Mouse (Mus musculus): ENCODE measurements at regions not wholly inside any gene's neighbourhood (a gene's known extent, or its start where the extent isn't known, plus 50 kb on each side); places are given as distances from the start of the nearest gene placed in this dataset.
A peak's percentile ranks its signal among the peaks of the same experiment; 100 is the strongest.

DNA sequence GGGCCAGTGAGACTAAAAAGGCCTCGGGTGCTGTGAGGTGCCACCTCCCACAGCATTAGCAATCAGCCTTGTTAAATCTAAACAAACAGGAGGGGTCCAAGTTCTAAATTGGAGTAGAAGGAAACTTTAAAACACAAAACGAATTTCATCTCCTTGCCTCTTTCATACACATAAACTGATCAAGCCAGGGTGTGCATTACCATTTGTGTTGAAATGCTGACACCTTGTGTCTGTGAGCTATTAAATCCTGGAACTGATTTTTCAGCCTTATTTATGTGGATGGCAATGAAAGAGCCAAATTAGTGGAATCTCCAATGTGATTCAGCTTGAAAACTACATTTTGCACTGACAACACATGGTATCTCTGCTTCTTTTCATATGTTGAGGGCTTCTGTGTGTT lies 114.8 kb downstream of the Pcsk1 start:
- Histone ChIP-seq H3K4me3 (ENCODE audit: low read length) (no peak overlapping the region), H3K4me2 (ENCODE audit: low read depth, low read length) (no peak overlapping the region), H3K27ac (ENCODE audit: low read length) (no peak overlapping the region), H3K36me3 (ENCODE audit: control insufficient read depth, insufficient read depth, low read length) (no peaks in the 10 kb centered on the region), H3K4me1 (ENCODE audit: control insufficient read depth, insufficient read depth, low read length) (no peaks in the 10 kb centered on the region), H3K27me3 (replicated peaks; ENCODE audit: control insufficient read depth, insufficient read depth, low read length) (no peaks in the 10 kb centered on the region), H3K9me3 (ENCODE audit: control insufficient read depth, low read length) (no peaks in the 10 kb centered on the region), H3K9ac (ENCODE audit: low read depth, low read length) (no peak overlapping the region)
- WGBS: 24% methylated on average over 2 of the region's 2 CpGs
- ATAC-seq: no peak

- no peak overlapping the region for H3K9ac ChIP-seq (ENCODE audit: low read depth, low read length)
- H3K36me3 ChIP-seq (ENCODE audit: control insufficient read depth, insufficient read depth, low read length): no peaks in the 10 kb centered on the region
- H3K9me3 ChIP-seq (ENCODE audit: control insufficient read depth, low read length): no peaks in the 10 kb centered on the region
- no peaks in the 10 kb centered on the region for H3K4me1 ChIP-seq (ENCODE audit: control insufficient read depth, insufficient read depth, low read length)
- H3K27me3 ChIP-seq (replicated peaks; ENCODE audit: control insufficient read depth, insufficient read depth, low read length): no peaks in the 10 kb centered on the region
- ATAC-seq: peak; percentile 64; the same call in 1 of the 2 replicates
- H3K4me2 ChIP-seq (ENCODE audit: low read depth, low read length): no peak overlapping the region
- H3K27ac ChIP-seq (ENCODE audit: low read length): no peak overlapping the region
- no peak overlapping the region for H3K4me3 ChIP-seq (ENCODE audit: low read length)
Observed at GRCm38 (mm10) chr13:75223944-75224343, 134.3 kb downstream of the Pcsk1 start.

DNA sequence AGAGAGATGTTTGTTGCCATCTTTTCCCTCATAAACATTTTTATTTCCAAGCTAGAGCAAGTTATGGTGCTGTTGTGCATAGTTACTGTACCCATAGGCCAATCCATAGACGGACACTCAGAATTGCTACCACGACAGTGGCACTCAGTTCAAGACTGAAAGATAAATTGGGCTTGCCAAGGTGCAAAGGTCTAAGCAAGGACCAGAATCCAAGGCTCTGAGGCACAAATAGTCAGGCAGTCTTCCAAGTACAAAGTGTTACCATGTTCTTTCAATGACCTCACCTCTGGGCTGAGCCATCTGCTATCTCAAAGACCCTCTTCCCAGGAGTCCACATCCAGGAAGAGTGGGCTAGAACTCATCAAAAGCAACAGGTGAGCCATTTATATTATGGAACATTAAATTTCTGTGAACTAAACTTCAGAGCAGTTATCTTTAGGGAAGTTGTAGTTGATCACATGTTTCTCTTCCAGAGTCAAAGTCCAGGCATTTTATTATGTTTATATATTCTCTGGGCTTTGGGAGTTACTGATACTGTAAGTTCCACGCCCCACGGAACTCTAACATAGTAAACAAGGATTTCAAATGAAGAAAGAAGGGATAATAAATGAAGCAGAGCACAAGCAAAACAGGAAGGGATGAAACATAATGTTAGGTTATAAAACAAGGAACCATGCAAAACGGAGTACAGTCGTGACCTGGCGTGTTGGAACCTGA lies 136.1 kb downstream of the Pcsk1 start:
- ATAC-seq: peak; percentile 91
- 67% methylated on average over 7 of the region's 7 CpGs for WGBS

GRCm38 (mm10) chr13:75227616-75228277 lies 138.1 kb downstream of the Pcsk1 start:
- no peak overlapping the region for H3K9ac ChIP-seq (ENCODE audit: low read depth, low read length)
- no peak overlapping the region for H3K4me2 ChIP-seq (ENCODE audit: low read depth, low read length)
- H3K4me3 ChIP-seq (ENCODE audit: low read length): no peak overlapping the region
- no peaks in the 10 kb centered on the region for H3K9me3 ChIP-seq (ENCODE audit: control insufficient read depth, low read length)
- no peaks in the 10 kb centered on the region for H3K27me3 ChIP-seq (replicated peaks; ENCODE audit: control insufficient read depth, insufficient read depth, low read length)
- no peak overlapping the region for H3K27ac ChIP-seq (ENCODE audit: low read length)
- WGBS: 33% methylated on average over 5 of the region's 5 CpGs
- H3K36me3 ChIP-seq (ENCODE audit: control insufficient read depth, insufficient read depth, low read length): no peaks in the 10 kb centered on the region
- ATAC-seq: no peak
- no peaks in the 10 kb centered on the region for H3K4me1 ChIP-seq (ENCODE audit: control insufficient read depth, insufficient read depth, low read length)

More for the DNA sequence above, 136.1 kb downstream of the Pcsk1 start:
- no peak overlapping the region for H3K9ac ChIP-seq (ENCODE audit: low read depth, low read length)
- H3K9me3 ChIP-seq (ENCODE audit: control insufficient read depth, low read length): no peaks in the 10 kb centered on the region
- no peak overlapping the region for H3K4me2 ChIP-seq (ENCODE audit: low read depth, low read length)
- peak overlapping the region; percentile 23 for H3K27ac ChIP-seq (ENCODE audit: low read length)
- H3K27me3 ChIP-seq (replicated peaks; ENCODE audit: control insufficient read depth, insufficient read depth, low read length): no peaks in the 10 kb centered on the region
- H3K4me3 ChIP-seq (ENCODE audit: low read length): no peak overlapping the region
- no peaks in the 10 kb centered on the region for H3K4me1 ChIP-seq (ENCODE audit: control insufficient read depth, insufficient read depth, low read length)
- no peaks in the 10 kb centered on the region for H3K36me3 ChIP-seq (ENCODE audit: control insufficient read depth, insufficient read depth, low read length)

DNA sequence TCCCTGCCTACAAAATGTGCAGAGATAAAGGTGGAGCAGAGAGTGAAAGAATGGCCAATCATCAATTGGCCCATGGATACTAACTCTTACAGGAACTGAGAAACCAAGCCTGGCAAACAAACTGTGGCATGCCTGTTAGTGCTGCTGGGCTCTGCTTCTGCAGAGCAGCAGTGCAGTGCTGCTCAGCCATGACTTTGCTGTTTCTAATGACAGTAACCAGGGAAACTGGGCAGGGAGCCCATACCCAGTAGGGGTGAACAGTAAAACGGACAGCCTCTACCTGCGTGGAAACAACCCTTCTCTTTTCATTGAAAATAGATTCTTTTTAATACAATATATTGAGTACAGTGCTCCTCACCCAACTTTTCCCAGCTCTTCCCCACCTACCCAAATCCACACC lies 146.8 kb downstream of the Pcsk1 start:
- no peak for ATAC-seq
- Histone ChIP-seq H3K4me1 (ENCODE audit: control insufficient read depth, insufficient read depth, low read length) (no peaks in the 10 kb centered on the region), H3K4me3 (ENCODE audit: low read length) (no peak overlapping the region), H3K4me2 (ENCODE audit: low read depth, low read length) (no peak overlapping the region), H3K27ac (ENCODE audit: low read length) (no peak overlapping the region), H3K36me3 (ENCODE audit: control insufficient read depth, insufficient read depth, low read length) (no peaks in the 10 kb centered on the region), H3K27me3 (replicated peaks; ENCODE audit: control insufficient read depth, insufficient read depth, low read length) (no peaks in the 10 kb centered on the region), H3K9me3 (ENCODE audit: control insufficient read depth, low read length) (no peaks in the 10 kb centered on the region), H3K9ac (ENCODE audit: low read depth, low read length) (no peak overlapping the region)
- WGBS: 79% methylated on average over 2 of the region's 2 CpGs

Data from intestine, embryonic 16.5 days (tissue).